Mouse (Mus musculus): ENCODE measurements at regions not wholly inside any gene's neighbourhood (a gene's known extent, or its start where the extent isn't known, plus 50 kb on each side); places are given as distances from the start of the nearest gene placed in this dataset.

DNA sequence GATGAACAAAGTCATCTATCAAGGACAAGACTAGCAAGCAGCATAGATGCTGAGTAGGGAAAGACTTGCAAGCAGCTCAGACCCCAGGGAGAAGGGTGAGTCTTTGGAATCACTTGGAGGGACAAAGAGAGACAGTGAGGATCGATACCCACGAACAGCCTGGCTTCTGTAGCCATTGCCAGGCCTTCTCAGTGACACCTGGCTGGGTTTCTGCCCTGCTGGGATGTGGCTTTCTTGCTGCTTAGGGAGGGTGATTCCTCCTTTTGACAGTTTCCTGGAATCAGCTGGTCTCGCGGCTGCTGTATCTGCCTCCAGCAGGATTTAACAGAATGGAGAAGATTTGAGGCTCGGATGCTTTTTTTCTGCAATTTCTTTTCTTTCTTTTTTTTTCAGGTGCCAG, 156.3 kb upstream of the Hs3st4 start:
- no peak for TF ChIP-seq CTCF (IDR thresholded peaks at IDR 0.05)
- no peak for TF ChIP-seq POLR2A (IDR thresholded peaks at IDR 0.05; ENCODE audit: insufficient read depth, low read depth, low read length)
- TF ChIP-seq EP300 (IDR thresholded peaks at IDR 0.05; ENCODE audit: insufficient read depth, low read depth, low read length) = no peak

Measured in heart, adult 2 months (tissue).